Mouse (Mus musculus): ENCODE measurements around the gene 4931428L18Rik. TPM values are rescaled to one million over a fixed set of nuclear protein-coding genes. Genes with fewer than 3 reads are reported as not detected.
A peak's percentile ranks its signal among the peaks of the same experiment; 100 is the strongest.

The 4931428L18Rik gene
- polyA plus RNA-seq, 1 experiment from 2014 or later = not detected

GRCm38 (mm10) chr1:30949710-30950455 lies 272.6 kb downstream of the 4931428L18Rik start:
- under 1% methylated on average over 66 of the region's 66 CpGs for WGBS
- Histone ChIP-seq H3K27ac (replicated peaks) (peak overlapping the region; percentile 99), H3K27me3 (no peaks in the 10 kb centered on the region), H3K4me1 (replicated peaks) (peaks cover 30% of the 10 kb centered on the region), H3K9me3 (no peaks in the 10 kb centered on the region), H3K9ac (peak overlapping the region; percentile 86), H3K4me2 (peak overlapping the region; percentile 55), H3K36me3 (peaks cover 8% of the 10 kb centered on the region), H3K4me3 (peak overlapping the region; percentile 88)
- ATAC-seq (ENCODE audit: low read depth) = peak; percentile 98

DNA sequence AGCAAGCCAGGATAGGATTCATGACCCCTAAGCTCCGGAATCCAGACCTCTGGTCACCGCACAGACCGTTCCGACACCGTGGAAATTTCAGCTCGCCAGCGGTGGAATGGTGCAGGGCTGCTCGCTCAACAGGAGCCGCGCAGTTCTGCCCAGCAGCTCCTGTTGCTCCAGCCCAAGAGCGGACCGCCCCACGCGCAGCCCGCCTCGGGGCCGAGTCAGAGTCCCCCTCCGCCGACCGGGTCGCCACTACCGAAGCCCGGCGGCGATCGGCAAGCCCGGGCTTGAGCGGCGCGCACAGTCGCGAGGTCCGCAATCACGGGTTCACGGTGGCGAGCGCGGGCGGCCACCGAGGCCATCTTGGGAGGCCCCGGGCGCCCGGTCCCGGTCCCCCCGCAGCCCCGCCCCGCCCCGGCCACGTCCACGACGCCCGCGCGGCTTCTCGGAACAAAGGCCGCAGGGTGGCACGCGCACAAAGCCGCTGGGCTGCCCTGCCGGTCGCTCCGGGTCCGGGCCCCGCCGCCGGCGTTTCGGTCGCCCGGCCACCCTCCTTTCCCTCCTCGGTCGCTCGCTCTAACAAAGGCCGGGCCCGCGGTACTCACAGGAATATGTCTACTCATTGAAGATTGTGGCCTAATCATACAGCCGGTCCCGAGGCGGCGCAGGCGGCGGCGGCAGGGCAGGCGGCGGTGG lies 273.4 kb downstream of the 4931428L18Rik start:
- Histone ChIP-seq H3K9ac (peak overlapping the region; percentile 96), H3K4me1 (replicated peaks) (peaks cover 30% of the 10 kb centered on the region), H3K4me2 (peak overlapping the region; percentile 60), H3K27me3 (no peaks in the 10 kb centered on the region), H3K27ac (replicated peaks) (peak overlapping the region; percentile 99), H3K4me3 (peak overlapping the region; percentile 88), H3K9me3 (no peaks in the 10 kb centered on the region), H3K36me3 (peaks cover 15% of the 10 kb centered on the region)
- WGBS = under 1% methylated on average over 75 of the region's 85 CpGs
- ATAC-seq (ENCODE audit: low read depth) = peak; percentile 79

- H3K27ac ChIP-seq (replicated peaks) = peak overlapping the region; percentile 99
- WGBS = under 1% methylated on average over 16 of the region's 16 CpGs
- peaks cover 22% of the 10 kb centered on the region for H3K36me3 ChIP-seq
- H3K4me3 ChIP-seq = peak overlapping the region; percentile 88
- peak overlapping the region; percentile 96 for H3K9ac ChIP-seq
- no peaks in the 10 kb centered on the region for H3K9me3 ChIP-seq
- peak overlapping the region; percentile 60 for H3K4me2 ChIP-seq
- no peak for ATAC-seq (ENCODE audit: low read depth)
- H3K27me3 ChIP-seq = no peaks in the 10 kb centered on the region
- H3K4me1 ChIP-seq (replicated peaks) = peaks cover 30% of the 10 kb centered on the region
These were observed 274.0 kb downstream of the 4931428L18Rik start for GRCm38 (mm10) chr1:30948361-30948949.

Other genes starting within 250 kb of the 4931428L18Rik start
- gene AC153137.1, start 244.7 kb downstream of the 4931428L18Rik start, polyA plus RNA-seq (2015; fragmentation: Nextera tagmentation; extraction: Ambion mirVana) = not detected in 2 replicates
- gene Lgsn, start 46.3 kb downstream of the 4931428L18Rik start, polyA plus RNA-seq (2015; fragmentation: Nextera tagmentation; extraction: Ambion mirVana) = not detected in 2 replicates
- gene Pih1d3, start 154 bp upstream of the 4931428L18Rik start, polyA plus RNA-seq (2015; fragmentation: Nextera tagmentation; extraction: Ambion mirVana) = not detected in 2 replicates

Data from neural tube, embryonic 13.5 days (tissue).